Mouse (Mus musculus): ENCODE results near the gene Plpp3.
"Not testable (repeated sequence)": the region's sequence is repeated elsewhere in the genome, so short reads cannot be mapped to it uniquely, and the experiment has no call there.

The Plpp3 gene

DNA sequence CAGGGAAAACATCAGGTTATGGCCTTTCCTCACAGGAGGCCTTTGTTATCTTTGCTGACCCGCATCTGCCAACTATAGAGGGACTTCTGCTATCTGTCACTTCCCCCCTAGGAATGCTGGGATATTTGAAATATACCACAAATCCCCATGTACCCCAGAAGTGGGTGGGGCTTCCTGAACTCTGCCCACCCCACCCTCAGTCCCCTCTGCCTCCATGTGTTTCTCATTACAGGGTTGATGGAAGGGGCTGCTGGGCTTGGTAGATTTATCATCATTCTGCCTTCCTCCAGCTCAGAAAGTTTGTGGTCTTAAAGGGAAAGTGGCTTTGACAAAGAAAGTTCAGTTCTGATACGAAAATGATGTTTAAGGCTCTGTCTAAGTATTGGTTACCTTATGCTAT lies 103.2 kb downstream of the Plpp3 start:
- no peak for DNase-seq (ENCODE audit: low read depth, low spot score)

DNA sequence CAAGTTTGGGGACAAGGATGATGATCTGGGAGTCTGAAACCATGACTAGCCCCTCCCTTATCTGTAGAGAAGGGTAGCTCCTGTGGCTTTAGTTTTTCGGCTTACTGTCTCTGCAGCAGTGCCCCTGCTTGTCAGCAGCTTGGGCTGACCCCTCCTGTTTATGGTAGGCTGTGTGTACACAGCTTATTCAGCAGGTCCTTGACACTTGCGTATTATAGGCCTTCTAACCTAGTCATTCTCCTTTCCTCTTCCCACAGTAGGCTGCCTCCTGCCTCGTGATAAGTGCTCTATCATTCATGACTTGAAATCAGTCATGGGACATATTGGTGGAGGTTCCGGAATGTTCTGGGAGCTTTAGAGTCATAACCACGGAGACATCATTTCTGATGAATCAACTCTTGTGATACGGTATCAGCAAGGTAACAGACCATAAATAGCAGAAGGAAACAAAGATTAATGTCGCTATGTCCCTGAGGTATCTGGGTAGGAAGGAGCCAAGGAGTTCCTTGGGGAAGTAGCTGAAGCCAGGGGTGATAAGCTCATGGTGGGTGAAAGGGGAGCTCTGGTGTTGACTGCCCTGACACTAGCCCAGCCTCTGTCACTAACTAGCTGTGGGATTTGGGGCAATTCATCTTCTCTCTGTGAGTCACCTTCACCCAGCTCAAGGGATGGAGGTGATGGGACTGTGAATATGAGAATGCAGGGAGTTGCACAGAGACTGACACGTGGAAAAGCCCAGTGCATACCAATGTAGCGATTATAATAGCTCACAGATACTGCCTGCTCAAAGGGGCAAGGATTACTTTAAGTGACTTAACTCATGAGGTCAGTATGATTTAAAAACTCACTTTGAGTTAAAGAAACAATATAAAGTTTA lies 104.0 kb downstream of the Plpp3 start:
- no peak for DNase-seq (ENCODE audit: low read depth, low spot score)

DNA sequence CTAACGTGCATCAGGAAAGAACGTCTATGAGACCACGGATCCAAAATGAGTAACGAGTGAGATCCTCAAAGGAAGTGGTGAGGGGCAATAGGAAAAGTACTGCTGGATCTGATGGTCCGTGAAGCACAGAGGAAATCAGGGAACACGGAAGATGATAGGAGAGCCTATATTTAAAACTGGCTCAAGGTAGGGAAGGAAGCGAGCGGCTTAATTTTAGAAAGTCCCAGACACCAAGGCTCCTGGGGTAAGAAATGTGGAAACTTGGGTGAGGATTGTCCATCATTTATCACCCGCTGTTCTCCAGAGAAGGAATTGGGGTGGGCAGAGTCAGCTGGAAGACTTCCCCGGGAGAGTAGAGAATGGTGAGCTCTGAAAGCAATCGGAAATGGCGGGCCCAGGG lies 105.2 kb downstream of the Plpp3 start:
- DNase-seq (ENCODE audit: low read depth, low spot score): no peak

DNA sequence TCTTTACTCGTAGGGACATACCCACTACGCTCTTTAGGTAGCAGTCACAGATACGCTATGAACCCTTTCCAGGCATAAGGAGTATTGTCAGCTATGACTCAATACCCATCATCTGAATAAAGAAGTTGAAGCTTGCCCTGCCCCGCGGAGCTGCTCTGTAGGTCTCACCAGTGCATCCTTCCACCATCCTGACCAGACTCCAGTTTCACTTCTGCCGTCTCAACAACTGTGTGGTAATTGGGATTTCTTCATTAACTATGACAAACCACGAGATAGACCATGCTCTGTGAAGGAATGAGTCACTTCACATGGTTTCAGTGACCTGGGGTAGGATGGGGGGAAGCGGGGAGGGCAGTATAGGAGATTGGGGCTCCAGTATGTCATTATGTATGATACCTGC lies 106.5 kb downstream of the Plpp3 start:
- DNase-seq (ENCODE audit: low read depth, low spot score): no peak

DNA sequence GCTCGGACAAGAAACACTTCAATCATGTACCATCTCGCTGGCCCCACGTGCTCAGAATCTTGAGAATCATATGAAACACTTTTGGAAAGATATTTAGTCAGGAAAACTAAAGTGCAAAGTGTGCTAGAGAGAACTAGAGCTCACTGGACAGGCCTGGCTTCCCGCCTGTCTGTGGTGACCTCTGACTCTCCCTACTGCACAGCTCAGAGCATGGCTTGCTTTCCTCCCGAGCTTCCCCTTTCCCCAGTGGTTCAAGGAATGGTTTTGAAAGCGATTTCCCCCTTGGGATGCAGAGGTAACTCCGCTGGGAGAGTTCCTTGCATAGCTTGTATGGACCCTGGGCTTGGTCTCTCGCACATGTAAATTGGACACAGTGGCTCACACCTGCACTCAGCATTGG lies 107.9 kb downstream of the Plpp3 start:
- no peak for DNase-seq (ENCODE audit: low read depth, low spot score)

DNA sequence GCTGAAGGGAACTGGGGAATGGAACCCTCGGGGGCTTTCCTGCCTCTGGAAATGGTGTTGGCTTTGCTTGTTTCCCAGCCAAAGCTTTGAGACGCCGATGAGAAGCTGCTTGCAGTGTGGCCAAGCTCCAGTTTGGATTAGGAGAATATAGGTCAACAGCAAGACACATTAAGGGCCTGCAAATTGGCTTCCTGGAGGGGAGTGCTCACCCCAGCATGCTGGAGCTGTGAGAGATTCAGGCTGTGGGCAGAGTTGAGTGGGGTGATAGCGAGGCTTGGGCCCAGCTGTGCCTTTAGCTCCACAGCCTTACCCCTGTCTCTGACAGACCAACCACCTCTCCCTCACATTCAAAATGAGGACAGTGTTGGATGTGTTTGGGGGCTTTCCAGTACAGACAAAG lies 108.5 kb downstream of the Plpp3 start:
- no peak for DNase-seq (ENCODE audit: low read depth, low spot score)

DNA sequence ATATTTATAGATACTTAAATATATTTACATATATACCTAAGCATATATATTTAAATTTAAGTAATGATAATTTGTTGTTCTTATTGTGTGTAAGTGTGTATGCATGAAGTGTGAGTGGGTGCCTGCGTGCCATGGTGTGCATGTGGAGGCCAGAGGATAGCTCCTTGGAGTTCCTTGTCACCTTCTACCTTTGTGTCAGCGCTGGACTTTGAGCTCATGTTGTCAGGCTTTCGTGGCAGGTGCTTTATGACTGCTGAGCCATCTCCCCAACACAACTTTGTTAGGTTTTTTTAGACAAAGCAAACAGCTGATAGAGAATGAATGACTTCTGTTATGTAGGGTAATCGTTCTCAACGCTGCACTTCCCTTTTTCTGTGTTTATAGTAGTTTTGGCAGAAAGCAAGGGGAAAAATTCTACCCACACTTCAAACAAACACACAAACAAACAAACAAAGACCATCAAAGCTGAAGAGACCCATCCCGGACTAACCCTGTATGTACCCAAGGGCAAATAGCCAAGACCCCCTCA lies 111.1 kb downstream of the Plpp3 start:
- no peak for DNase-seq (ENCODE audit: low read depth, low spot score)

DNA sequence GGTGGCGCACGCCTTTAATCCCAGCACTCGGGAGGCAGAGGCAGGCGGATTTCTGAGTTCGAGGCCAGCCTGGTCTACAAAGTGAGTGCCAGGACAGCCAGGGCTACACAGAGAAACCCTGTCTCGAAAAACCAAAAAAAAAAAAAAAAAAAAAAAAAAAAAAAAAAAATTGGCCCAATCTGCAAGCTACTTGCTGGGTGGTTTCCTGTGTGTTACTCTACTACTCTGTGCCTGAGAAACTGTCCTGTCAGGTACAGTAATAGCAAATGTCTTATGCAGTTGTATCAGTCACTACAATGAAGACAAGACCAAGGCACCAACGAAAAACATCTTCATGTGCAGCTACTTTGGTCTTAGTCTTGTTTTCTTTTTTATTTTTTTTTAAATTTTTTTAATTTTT lies 112.3 kb downstream of the Plpp3 start:
- DNase-seq (ENCODE audit: low read depth, low spot score): not testable (repeated sequence)

DNA sequence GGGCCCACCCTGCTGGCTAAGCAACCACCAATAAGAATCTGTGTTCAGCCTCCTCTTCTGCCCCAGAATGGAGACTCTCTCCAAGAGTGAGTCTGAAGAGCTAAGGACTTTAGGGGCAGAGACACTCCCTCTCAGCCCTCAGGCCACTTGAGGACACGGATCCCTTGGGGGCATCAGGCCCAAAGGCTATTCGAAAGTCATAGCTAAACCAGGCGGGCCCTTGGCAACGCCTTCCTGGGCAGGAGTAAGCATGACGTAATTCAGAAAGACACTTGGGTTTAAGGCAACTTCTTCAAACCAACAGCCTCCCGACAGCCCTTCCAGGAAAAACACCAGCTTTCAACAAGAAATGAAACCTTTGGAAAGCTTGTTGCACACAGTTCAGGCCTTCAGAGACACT lies 114.0 kb downstream of the Plpp3 start:
- DNase-seq (ENCODE audit: low read depth, low spot score): no peak

DNA sequence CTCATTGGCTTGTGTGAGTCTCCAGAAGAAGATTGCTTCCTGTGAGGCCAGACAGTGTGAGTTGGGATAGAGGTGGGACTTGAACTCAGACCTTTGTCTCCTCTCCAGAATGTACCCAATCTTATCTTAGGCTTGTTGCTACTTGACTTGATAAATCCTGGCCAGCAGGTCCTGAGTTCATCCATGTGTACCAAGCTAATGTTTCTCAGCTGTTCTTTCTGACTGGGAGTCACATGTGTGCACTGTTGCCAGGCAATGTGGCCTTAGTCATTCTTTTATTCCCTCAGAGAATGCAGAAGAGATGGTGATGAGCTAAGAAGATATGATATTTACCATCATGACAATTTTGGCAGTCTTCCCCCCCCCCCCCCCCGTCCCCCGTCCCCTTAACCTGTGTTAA lies 115.9 kb downstream of the Plpp3 start:
- no peak for DNase-seq (ENCODE audit: low read depth, low spot score)

DNA sequence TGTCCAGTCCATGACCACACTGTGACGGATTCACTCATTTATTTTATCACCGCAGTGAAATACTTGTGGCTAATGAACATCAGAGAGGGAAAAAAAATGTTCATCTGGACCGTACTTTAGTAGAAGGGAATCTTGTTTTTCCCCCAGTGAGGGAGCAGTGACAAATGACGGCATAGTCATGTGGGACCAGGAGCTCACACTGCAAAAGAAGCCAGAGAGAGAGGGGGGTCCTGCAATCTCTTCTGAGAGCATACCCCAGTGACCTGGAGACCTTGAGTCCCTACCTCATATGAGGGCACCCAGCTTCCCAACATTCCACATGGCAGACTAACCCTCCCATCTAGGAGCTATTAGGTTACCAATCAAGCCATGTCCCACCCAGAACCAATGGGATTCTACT lies 116.3 kb downstream of the Plpp3 start:
- no peak for DNase-seq (ENCODE audit: low read depth, low spot score)

DNA sequence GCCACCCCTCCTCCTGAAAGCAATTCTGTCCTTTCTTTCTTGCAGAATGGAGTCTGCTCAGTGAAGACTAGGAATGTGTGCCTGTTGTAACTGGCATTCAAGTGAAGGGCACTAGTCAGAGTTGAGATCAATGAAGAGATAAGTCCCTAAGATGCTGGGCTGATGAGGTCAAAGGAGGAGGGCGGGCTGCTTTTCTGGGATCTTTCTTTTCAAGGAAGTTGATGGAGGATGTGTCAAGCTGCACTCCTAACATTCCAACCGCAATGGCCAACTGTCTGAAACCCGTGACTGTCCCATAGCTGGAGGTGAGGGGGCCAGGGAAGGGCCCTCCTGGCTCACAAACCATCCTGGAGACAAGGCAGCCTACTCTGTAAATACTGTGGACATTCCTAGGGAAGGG lies 118.5 kb downstream of the Plpp3 start:
- DNase-seq (ENCODE audit: low read depth, low spot score): no peak

DNA sequence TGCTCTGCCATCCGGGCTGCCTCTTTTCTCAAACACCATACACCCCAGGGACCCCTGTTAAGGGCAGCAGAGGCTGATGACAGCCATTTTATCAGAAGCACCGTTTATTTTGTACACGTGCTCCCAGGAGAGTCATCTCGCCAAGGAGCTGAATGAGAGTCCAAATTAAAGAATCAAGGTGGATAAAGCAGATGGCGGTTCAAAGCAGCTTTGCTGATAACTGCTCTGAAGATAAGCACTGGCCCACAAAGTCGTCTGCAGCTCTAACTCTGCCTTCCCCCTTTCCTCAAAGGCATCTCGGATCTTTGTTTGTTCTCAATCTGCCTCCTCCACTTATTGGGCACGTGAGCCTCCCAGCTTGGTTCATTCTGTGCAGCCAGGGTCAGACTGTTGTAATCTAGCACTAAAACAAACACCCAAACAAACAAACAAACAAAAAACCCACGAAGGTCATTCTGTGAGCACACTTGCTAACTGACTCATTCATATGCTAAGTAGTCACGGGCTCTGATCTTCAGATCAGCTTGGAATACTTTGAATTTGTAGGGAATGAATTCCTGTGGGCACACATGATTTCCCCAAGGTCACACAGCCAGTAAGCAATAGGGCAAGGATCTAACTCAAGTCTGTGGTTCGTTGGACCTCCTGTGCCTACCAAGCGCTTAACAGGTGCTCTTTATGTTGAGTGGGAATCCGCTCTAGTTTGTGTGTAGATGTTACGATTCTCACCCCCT lies 119.1 kb downstream of the Plpp3 start:
- DNase-seq (ENCODE audit: low read depth, low spot score): no peak

DNA sequence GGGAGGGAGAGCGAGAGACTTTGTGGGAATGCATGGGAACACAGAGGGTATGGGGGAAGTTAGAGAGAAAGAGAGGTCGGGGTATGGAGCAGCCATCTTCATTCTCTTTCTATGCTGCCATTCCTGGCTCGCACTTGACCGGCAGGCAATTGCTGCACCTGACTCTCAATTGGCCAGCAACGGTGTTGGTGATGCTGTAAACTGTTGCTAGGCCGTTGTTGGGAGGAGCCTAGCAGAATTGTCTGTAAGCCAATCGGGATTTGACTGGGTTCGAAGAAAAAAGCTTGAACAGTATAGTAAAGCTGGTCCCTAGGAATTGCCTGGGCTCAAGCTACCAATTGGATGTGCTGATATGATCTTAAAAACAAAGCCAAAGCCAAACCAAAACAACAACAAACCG lies 121.0 kb downstream of the Plpp3 start:
- no peak for DNase-seq (ENCODE audit: low read depth, low spot score)

DNA sequence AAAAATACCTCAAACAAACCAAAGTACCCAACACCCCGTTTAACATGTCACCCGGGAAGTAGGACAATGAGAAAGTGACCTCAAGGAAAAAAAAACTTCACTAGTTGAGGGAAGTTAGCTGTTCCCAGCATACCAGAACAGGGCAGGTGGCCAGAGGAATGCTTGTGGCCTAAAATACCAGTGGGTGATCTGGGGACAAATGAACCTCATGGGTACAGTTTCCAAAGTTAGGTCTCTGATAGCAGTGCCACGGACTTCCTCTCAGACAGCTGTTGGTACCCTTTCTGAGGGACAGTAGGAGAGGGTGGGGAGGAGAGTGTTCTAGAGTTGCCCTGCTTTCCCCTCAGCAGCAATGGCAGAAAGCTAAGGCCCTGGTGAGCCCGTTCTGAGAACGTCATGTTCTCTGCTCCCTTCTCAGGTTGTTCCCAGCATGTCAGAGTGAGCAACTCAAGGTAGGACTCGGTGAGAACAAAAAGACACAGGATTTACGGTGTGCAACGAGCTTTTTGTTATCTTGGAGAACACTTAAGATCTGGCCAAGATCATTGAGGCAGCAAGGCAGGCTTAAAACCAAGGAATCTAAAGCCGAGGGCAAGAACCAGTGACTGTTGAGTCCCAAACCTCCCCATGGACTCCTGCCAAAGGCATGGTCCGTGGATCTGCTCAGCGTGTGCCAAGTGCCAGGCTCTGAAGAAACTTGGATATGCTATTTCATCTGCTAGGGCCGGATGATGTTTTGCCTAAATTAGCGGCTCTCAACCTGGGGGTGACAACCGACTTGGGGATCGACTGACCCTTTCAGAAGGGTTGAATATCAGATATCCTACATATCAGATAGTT lies 121.6 kb downstream of the Plpp3 start:
- no peak for DNase-seq (ENCODE audit: low read depth, low spot score)

DNA sequence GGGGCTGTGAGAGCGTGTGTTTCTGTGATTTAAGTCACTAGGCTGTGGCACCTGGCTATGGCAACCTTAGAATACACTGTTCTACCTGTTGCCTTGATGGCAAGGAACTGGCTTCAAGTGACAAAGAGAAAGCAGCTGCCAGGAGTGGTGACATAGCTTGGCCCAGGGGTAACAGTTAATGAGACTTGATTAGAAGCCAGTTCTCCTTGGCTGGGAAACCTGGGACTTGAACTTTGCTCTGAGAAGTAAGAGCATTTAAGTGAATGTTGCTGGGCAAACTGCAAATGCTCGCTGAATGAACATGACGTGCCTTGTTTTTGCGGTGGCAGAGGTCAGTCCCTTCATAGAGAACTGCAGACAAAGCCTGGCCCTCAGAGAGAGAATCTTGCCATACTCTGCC lies 122.7 kb downstream of the Plpp3 start:
- DNase-seq (ENCODE audit: low read depth, low spot score): no peak

DNA sequence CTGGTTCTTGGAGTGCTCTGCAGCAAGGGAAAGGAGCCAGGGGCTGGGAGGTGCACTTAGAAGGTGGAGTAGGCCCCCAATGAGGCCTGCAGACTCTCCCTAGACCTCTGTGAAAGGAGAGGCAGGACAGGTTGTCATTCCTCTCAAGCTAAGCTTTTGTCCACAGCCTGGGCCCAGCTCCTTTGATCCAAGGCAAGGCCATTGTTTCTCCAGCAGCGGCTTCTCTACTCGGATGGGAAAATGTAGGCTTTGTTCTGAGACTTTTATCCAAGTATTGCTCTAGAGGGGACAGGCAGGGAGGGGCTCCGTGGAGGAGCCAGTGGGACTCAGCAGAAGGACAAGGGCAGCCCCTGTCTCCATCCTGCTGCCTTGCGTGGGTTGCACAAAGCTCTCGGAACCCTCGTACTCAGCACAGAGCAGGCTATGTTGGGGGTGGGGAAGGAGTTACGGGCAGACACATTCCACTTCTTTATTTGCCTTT lies 124.6 kb downstream of the Plpp3 start:
- DNase-seq (ENCODE audit: low read depth, low spot score): no peak

All from WW6 (cell line).